Mouse (Mus musculus) lung, embryonic 14.5 days (tissue): ENCODE measurements around the gene Atp6v0a1. TPM values are rescaled to one million over a fixed set of nuclear protein-coding genes. Genes with fewer than 3 reads are reported as not detected.

Source experiments
- ATAC-seq: fragments of 200-750 bp; cut with Nextera tagmentation; 2 replicates; pipeline ENCODE4 v1.8.0; 2017; ENCODE audit warnings: mild to moderate bottlenecking, moderate TSS enrichment, moderate library complexity; ENCODE audit not compliant: insufficient read depth
- DNase-seq: peaks from one replicate; pipeline ENCODE4 v3.0.0-alpha.2; 2015
- H3K27ac ChIP-seq: fragments of 300-500 bp; sonication (generic); 2 replicates; pipeline ENCODE4 v1.5.1; 2014; ENCODE audit warnings: low read depth, mild to moderate bottlenecking, moderate library complexity
- H3K27me3 ChIP-seq: fragments of 300-500 bp; sonication (generic); 2 replicates; pipeline ENCODE4 v1.6.1; 2014; ENCODE audit warnings: low read length, control low read depth; ENCODE audit not compliant: insufficient read depth
- H3K36me3 ChIP-seq: fragments of 300-500 bp; sonication (generic); 2 replicates; pipeline ENCODE4 v1.6.1; 2014; ENCODE audit warnings: control low read depth; ENCODE audit not compliant: insufficient read depth
- H3K4me1 ChIP-seq: fragments of 300-500 bp; sonication (generic); 2 replicates; pipeline ENCODE4 v1.6.1; 2014; ENCODE audit warnings: antibody characterized with exemption, control low read depth; ENCODE audit not compliant: insufficient read depth
- H3K4me2 ChIP-seq: fragments of 300-500 bp; sonication (generic); 2 replicates; pipeline ENCODE4 v1.6.1; 2014; ENCODE audit warnings: mild to moderate bottlenecking
- H3K4me3 ChIP-seq: fragments of 300-500 bp; sonication (generic); 2 replicates; pipeline ENCODE4 v1.5.1; 2014; ENCODE audit warnings: low read depth, low read length
- H3K9ac ChIP-seq: fragments of 300-500 bp; sonication (generic); 2 replicates; pipeline ENCODE4 v1.6.1; 2014
- H3K9me3 ChIP-seq: fragments of 300-500 bp; sonication (generic); 2 replicates; pipeline ENCODE4 v1.6.1; 2016; ENCODE audit warnings: low read depth, low read length, control low read depth
- CTCF ChIP-seq: IDR thresholded peaks from 2 replicates; pipeline ENCODE4 v1.5.1; 2016; ENCODE audit warnings: antibody characterized with exemption, low read depth
- WGBS: fragments of 180-500 bp; shearing (Covaris S2); extraction: QIAGEN DNeasy Blood & Tissue Kit; methylation state at CpG from one replicate; pipeline ENCODE4 v1.1.7; 2014; 5-methylcytosine and 5-hydroxymethylcytosine counted together
- polyA plus RNA-seq: library from polyadenylated mRNA; unstranded; fragments of >200 nt; fragmentation: Nextera tagmentation; extraction: Ambion mirVana; gene quantifications from 2 replicates; pipeline ENCODE4 v1.2.1, GENCODE M21; 2014

The Atp6v0a1 gene
- polyA plus RNA-seq, 1 experiment from 2014 or later: 38.0 TPM

GRCm38 (mm10) chr11:100969744-100970556, 39.3 kb upstream of the Atp6v0a1 start:
- Histone ChIP-seq H3K4me3 (peak overlapping the region; percentile 76), H3K9ac (peak overlapping the region; percentile 70), H3K9me3 (no peaks in the 10 kb centered on the region), H3K27ac (peak overlapping the region; percentile 92), H3K36me3 (0 out of 2 replicates have a peak, but pooled peaks cover 1% of the 10 kb centered on the region), H3K4me1 (no peaks in the 10 kb centered on the region), H3K4me2 (peak overlapping the region; percentile 79), H3K27me3 (0 out of 2 replicates have a peak, but pooled peaks cover 10% of the 10 kb centered on the region)
- DNase-seq: peak; percentile 87
- no peak for TF ChIP-seq CTCF
- ATAC-seq: peak; percentile 57
- 1% methylated on average over 65 of the region's 65 CpGs for WGBS

- TF ChIP-seq CTCF: no peak
- Histone ChIP-seq H3K4me2 (peak within 1 kb of the TSS; percentile 79), H3K9ac (peak within 1 kb of the TSS; percentile 70), H3K27me3 (0 out of 2 replicates have a peak, but pooled peaks cover 10% of the 10 kb centered on the region), H3K36me3 (no peaks in the 10 kb centered on the region), H3K9me3 (no peaks in the 10 kb centered on the region), H3K4me3 (peak within 1 kb of the TSS; percentile 76), H3K27ac (peak within 1 kb of the TSS; percentile 92), H3K4me1 (no peaks in the 10 kb centered on the region)
- ATAC-seq (peak; percentile 93), DNase-seq (peak; percentile 97)
- WGBS: under 1% methylated on average over 20 of the region's 20 CpGs
These were observed 38.7 kb upstream of the Atp6v0a1 start, which contains the start of gene Cavin1 for GRCm38 (mm10) chr11:100970557-100970937. Cavin1 (minus strand) TSS chr11:100970887.

- no peak for TF ChIP-seq CTCF
- Histone ChIP-seq H3K9ac (no peak overlapping the region), H3K27me3 (0 out of 2 replicates have a peak, but pooled peaks cover 10% of the 10 kb centered on the region), H3K9me3 (no peaks in the 10 kb centered on the region), H3K4me2 (peak overlapping the region; percentile 79), H3K4me1 (no peaks in the 10 kb centered on the region), H3K4me3 (0 out of 2 replicates have a peak overlapping the region, but pooled peaks have one; percentile 76), H3K36me3 (no peaks in the 10 kb centered on the region), H3K27ac (no peak overlapping the region)
- ATAC-seq (no peak), DNase-seq (no peak)
- WGBS: 60% methylated on average over 10 of the region's 10 CpGs
These were observed 37.8 kb upstream of the Atp6v0a1 start for GRCm38 (mm10) chr11:100971455-100971854.

- Histone ChIP-seq H3K4me3 (no peak overlapping the region), H3K9me3 (no peaks in the 10 kb centered on the region), H3K4me1 (no peaks in the 10 kb centered on the region), H3K4me2 (no peak overlapping the region), H3K27me3 (0 out of 2 replicates have a peak, but pooled peaks cover 10% of the 10 kb centered on the region), H3K36me3 (no peaks in the 10 kb centered on the region), H3K9ac (no peak overlapping the region), H3K27ac (no peak overlapping the region)
- no peak for ATAC-seq
- no peak for DNase-seq
- 92% methylated on average over 7 of the region's 7 CpGs for WGBS
- no peak for TF ChIP-seq CTCF
These were observed 36.0 kb upstream of the Atp6v0a1 start for GRCm38 (mm10) chr11:100973245-100973644.

- TF ChIP-seq CTCF: no peak
- Histone ChIP-seq H3K27me3 (0 out of 2 replicates have a peak, but pooled peaks cover 10% of the 10 kb centered on the region), H3K9me3 (no peaks in the 10 kb centered on the region), H3K9ac (no peak overlapping the region), H3K4me3 (no peak overlapping the region), H3K4me2 (no peak overlapping the region), H3K4me1 (no peaks in the 10 kb centered on the region), H3K27ac (no peak overlapping the region), H3K36me3 (no peaks in the 10 kb centered on the region)
- 55% methylated on average over 14 of the region's 14 CpGs for WGBS
- ATAC-seq (no peak), DNase-seq (no peak)
These were observed 34.8 kb upstream of the Atp6v0a1 start for GRCm38 (mm10) chr11:100974381-100974970.

GRCm38 (mm10) chr11:100975241-100975640, 34.0 kb upstream of the Atp6v0a1 start:
- Histone ChIP-seq H3K4me1 (no peaks in the 10 kb centered on the region), H3K4me3 (no peak overlapping the region), H3K27me3 (0 out of 2 replicates have a peak, but pooled peaks cover 5% of the 10 kb centered on the region), H3K4me2 (no peak overlapping the region), H3K9me3 (no peaks in the 10 kb centered on the region), H3K9ac (no peak overlapping the region), H3K27ac (no peak overlapping the region), H3K36me3 (no peaks in the 10 kb centered on the region)
- ATAC-seq (no peak), DNase-seq (peak; percentile 35)
- no peak for TF ChIP-seq CTCF
- WGBS: 52% methylated on average over 7 of the region's 7 CpGs

GRCm38 (mm10) chr11:100979887-100980286, 29.4 kb upstream of the Atp6v0a1 start:
- Histone ChIP-seq H3K4me3 (no peak overlapping the region), H3K9me3 (no peaks in the 10 kb centered on the region), H3K27ac (peak overlapping the region; percentile 59), H3K27me3 (no peaks in the 10 kb centered on the region; the same call in 1 of the 2 replicates), H3K36me3 (no peaks in the 10 kb centered on the region), H3K4me2 (no peak overlapping the region), H3K9ac (no peak overlapping the region), H3K4me1 (peaks cover 2% of the 10 kb centered on the region; the same call in 1 of the 2 replicates)
- ATAC-seq: 0 out of 2 replicates have a peak, but pooled peaks have one; percentile 33
- DNase-seq: peak; percentile 82
- 44% methylated on average over 8 of the region's 8 CpGs for WGBS
- no peak for TF ChIP-seq CTCF
